Mouse (Mus musculus): ENCODE data around the gene Nsun2.

Gene Nsun2

GRCm38 (mm10) chr13:69673197-69673920 is 139.8 kb downstream of the Nsun2 start:
- DNase-seq (ENCODE audit: inconsistent age in 2 of 2, low spot score in 1 of 2) = no peak

- DNase-seq (ENCODE audit: inconsistent age in 2 of 2, low spot score in 1 of 2) = no peak
Measured at GRCm38 (mm10) chr13:69673921-69674618, 140.5 kb downstream of the Nsun2 start.
